Mouse (Mus musculus) cerebellum, adult 11 months (tissue): ENCODE data around the gene Gm37419.
A peak's percentile ranks its signal among the peaks of the same experiment; 100 is the strongest.

Experiments
- DNase-seq: peaks from one replicate; pipeline ENCODE4 v3.0.0; 2022

The Gm37419 gene

DNA sequence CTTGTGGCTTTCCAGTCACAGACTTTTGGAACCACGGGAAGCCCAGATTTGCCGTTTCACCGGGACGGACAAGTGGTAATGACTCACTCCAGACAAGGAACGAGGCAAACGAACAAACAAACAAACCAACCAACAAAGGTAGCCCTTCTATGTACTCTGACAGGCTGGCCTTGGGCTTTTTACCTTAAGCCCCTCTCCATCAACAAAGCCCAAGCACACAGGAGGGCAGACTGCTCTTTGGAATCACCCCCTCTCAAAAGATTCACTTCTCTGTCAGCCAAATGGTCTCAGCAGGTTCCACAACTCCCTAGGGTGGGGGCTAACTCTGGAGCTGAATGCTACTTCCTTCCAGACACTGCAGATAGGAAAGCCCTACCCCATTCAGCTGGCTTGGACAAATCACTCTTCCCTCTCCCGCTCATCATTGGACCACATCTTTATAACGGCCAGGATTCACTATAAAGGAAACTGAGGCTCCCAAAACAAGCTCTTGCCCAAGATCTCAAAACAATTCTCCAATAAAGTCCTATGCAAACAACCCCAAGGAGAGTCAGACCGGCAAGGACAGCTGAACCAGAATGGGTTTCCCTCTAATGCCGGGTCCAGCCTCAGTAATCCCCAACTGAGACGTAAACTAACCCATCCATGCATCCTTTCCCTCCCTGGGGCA lies 7.9 kb upstream of the Gm37419 start:
- no peak for DNase-seq

DNA sequence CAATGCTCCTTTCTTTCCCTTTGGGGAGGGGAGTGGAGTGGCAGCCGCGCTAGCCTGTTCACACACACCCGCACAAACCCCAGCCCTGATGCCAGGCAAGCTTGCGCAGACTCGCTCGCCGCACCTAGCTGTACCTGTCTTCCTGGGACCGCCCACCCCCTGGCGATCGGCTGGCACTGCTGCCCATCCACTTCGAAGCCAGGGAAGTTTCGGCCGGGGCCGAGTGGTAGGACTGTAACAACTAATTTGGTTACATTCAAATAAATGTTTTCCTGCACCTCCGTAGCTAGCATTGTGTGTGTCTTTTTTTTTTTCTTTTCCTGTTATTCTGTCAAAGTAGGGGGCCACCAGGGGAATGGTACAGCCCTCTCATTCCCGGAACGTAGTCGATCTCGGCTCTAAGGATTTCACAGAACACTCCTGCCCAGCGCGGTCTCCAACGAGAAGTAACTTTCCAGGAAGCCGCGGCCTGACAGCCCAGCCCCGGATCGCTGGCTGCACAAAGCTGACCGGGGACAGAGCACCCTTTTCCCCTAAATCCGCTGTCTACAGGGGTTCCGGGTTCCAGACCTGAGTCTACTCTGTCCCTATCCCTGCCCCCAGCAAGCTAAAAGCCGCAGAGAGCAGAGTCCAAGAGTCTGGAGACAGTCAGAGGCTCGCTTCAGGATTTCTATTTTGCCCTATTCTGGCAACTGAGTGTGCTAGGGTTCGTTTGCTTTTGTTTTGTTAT lies 7.1 kb upstream of the Gm37419 start:
- DNase-seq = peak; percentile 35

DNA sequence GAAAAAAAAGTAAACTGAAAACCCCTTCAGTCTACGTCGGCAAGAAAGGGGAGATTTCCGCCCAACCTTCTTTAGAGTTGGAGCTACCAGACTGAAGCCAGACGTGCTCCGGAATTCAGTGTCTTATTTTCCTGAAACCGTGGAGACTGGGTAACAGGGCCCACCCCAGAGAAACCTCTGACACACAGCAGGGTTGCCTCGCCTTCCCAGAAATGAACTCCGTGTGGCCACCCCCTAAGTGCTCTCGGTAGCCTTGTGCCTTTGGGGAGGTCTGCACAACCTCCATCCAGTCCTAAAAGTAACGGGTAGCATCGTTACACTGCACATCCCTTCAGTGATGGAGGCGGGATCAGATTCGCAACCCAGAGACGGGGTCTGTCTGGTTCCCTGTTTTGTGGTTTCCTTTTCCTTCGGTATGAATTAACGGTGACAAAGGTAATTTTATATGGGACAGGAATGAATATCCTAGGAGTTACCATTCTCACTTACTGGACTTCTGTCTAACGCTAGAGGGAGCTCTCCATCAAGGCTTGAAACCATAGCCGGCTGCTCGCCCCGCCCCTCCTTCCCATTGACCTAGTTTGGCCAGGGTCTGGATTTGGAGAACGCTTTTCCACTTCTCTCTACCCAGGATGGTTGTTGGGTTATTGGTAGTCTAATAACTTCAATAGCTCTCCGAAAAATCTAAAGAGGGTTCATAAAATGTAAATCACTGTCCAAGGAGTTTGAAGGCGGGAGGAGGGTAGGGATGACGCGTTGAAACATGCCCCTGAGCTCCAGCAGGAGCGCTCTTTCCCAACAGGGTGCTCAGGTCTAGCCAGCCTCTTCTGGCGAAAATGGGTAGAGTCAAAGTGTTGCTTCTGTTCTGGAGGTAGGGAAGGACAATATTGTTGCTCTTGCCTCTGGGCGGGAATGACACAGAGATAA lies 6.1 kb upstream of the Gm37419 start:
- peak; percentile 87 for DNase-seq

DNA sequence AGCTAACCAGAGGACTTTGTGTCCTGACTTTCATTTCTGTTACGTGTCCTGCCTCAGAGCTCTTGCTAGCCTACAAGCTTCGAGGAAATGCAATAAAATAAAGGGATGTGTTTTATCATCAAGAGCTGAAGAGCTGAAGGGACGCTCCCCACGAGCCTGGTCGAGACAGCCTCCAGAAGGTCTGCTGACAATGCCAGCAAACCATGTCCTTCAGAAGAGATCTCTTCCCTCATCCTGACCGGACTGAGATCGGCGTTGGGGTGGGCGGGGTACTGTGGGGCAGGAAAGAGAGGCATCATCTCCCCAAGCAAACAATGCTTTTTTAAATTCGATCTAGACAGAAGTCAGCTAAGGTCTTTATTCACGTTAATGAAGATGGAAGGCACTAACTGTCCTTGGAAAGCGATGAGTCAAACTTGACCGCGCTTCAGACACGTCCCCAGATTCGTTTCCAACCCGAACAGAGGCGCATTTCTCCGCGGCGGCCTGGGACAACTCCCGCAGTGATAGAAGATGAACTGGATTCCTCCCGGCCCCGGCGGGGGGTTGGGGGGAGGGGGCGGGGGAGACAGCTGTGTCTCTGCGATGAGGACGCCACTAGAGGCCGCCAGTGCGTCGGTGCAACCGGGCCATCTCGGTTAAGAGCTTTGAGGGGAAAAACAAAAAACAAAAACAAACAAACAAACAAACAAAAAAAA lies 5.2 kb upstream of the Gm37419 start:
- DNase-seq = peak; percentile 85

DNA sequence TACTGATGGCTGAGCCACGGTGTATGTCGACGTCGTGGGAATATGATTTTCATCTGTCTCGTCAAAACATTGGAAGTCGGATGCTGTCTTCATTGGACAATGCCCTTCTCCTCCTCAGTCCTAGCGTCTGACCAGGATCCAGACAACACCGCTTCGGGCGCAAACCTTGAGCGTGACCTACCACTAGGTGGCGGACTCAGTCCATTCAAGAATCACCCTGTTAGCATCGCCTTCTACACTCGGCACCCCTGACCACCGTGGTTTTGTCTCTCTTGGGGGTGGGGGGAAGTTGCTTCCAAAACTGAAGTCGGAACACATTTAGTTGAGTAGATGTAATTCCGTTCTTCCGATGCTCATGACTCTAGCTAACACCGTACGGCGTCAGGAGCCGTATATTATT lies 4.1 kb upstream of the Gm37419 start:
- DNase-seq = peak; percentile 90

DNA sequence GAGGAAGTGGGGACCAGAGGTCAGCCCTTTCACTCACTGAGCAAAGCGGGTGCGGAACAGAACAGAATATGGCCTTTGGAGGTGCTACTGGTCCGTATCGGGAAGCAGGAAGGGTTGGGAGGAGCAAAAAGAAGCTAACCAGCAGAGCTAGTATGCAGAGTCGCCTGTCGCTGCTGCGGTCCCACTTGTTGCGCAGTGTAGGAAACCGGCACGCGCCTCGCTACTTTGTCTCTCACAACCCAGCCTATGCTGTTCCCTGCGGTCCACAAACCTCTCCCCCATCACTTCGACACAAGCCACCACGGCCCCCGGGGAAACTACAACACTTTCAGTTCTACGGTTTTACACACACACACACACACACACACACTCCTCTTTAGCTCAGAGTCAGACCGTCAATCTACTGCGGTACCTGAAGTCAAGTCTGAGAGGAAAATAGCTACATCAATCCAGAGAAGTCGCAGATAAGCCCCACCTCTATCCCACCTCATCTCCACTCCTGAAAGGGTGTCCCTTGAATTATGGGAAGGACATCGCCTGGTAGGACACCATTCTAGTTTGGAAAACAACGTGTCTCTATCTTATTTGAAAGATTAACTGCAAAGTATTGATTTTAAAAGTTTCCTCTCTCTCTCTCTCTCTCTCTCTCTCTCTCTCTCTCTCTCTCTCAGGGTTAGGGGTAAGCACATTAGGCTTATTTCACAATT lies 3.4 kb upstream of the Gm37419 start:
- peak; percentile 61 for DNase-seq

DNA sequence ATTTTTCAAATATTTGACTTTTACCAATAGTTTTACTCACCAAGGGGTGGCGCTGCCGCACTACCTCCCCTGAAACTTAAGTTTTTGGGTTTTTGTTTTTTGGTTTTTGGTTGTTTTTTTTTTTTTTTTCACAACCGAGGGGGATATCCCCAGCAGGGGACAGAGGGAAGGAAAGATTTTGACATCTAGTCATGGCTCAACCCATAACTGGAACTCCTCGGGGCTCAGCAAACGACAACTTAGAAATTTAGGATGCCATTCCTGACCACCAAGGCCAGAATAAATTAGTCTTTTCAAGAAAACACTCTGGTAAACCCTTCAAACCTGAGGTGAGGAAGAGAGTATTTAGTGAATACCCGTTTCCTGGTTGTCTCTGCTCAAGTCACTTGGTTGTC lies 2.8 kb upstream of the Gm37419 start:
- peak; percentile 39 for DNase-seq

DNA sequence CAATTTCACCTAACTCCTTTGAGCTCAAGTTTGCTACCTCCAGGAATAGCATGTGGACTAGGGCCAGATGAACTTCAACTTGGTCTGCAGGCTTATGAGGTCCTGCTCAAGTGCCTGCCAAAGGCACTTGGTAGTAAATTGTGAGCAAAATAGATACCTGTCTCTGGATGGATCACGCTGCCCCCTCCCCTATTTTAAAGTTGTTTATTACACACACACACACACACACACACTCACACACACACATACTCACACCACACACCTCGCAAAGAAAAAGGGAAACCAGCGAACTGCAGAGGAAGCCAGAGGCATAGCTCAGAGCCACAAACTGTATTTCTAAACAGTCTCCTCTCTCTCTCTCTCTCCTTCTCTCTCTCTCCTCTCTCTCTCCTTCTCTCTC lies 2.1 kb upstream of the Gm37419 start:
- DNase-seq = no peak

DNA sequence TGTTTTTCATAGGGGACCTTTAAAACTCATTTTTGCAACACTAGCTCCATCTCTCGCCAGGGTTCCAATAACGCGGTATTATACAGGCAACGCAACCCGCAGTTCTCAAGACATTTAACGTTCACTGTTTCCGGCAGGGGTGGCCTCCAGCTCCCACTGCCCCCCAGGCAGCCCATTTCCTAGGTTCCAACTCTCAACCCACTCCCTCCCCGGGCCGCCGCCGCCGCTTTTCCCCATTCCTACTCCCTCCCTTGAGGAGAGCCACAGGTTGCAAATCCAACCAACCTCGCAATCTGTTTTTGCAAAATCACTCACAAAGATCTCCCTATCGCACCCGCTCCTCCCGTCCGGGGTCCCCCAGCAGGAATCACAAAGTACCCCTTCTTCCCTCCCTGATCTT lies 1.4 kb upstream of the Gm37419 start:
- peak; percentile 57 for DNase-seq

GRCm38 (mm10) chr16:23987341-23988156 lies 733 bp upstream of the Gm37419 start:
- peak; percentile 60 for DNase-seq

- no peak for DNase-seq
Observed at GRCm38 (mm10) chr16:23988157-23988465, 171 bp upstream of the Gm37419 start.

- DNase-seq = peak; percentile 60
Observed at GRCm38 (mm10) chr16:23989209-23990160, 1.2 kb downstream of the Gm37419 start.

DNA sequence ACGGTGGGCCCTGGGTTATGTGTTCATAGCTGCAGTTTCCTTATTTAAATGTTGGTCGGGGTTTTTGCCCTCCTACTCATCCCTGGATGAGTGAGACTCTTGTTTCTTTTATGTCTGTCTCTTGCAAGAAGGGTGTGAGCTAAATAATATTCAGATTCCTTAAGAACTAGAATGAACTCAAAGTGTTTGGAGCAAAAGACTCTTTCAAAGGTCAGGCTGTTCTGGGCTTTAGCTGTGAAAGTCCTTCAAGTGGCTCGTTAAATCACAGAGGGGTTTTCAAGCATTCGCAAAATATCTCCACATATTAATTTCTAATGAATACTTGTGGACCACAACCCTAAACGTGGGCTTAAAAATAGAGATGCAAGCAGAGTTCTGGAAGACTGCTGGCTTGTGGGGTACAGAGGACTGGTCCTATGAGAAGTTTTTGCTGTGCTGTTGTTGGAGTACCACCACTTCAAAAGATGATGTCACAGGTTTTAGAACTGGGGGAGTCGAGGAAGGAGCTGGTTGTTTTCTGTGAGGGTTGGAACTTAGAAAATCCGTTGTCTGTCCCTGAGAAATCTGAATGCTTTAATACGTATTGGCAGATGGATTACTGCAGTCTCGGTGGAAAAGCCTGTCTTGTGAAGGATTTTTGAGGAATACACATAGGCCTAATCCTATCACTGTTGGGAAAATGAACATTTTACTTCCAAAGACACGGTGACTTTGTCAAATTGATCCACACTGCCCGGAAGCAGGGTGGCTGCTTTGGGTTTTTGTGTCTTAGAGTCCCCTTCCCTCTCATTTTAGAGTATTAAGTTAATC lies 2.1 kb downstream of the Gm37419 start:
- no peak for DNase-seq

GRCm38 (mm10) chr16:23991170-23991569 lies 2.9 kb downstream of the Gm37419 start:
- DNase-seq = peak; percentile 92

- DNase-seq = no peak
Observed at GRCm38 (mm10) chr16:23991846-23992580, 3.7 kb downstream of the Gm37419 start.

- peak; percentile 14 for DNase-seq
Observed at GRCm38 (mm10) chr16:23993351-23994321, 5.4 kb downstream of the Gm37419 start.

GRCm38 (mm10) chr16:23996342-23996741 lies 8.1 kb downstream of the Gm37419 start:
- DNase-seq = no peak
